Mouse (Mus musculus) neural tube, embryonic 13.5 days (tissue): ENCODE measurements around the gene Card14. TPM values are rescaled to one million over a fixed set of nuclear protein-coding genes. Genes with fewer than 3 reads are reported as not detected.
"Not testable (repeated sequence)": the region's sequence is repeated elsewhere in the genome, so short reads cannot be mapped to it uniquely, and the experiment has no call there.

Experiments
- ATAC-seq: fragments of 200-750 bp; cut with Nextera tagmentation; 2 replicates; pipeline ENCODE4 v1.8.0; 2017; ENCODE audit warnings: low read depth, mild to moderate bottlenecking, moderate TSS enrichment, moderate library complexity
- H3K27ac ChIP-seq: fragments of 300-500 bp; sonication (generic); replicated peaks from 2 replicates; pipeline ENCODE4 v1.5.1; 2015; ENCODE audit warnings: moderate library complexity, mild to moderate bottlenecking, inconsistent platforms
- H3K27me3 ChIP-seq: fragments of 300-500 bp; sonication (generic); 2 replicates; pipeline ENCODE4 v1.6.1; 2015; ENCODE audit warnings: mild to moderate bottlenecking, inconsistent platforms
- H3K36me3 ChIP-seq: fragments of 300-500 bp; sonication (generic); 2 replicates; pipeline ENCODE4 v1.6.1; 2015; ENCODE audit warnings: mild to moderate bottlenecking, inconsistent platforms
- H3K4me1 ChIP-seq: fragments of 300-500 bp; sonication (generic); replicated peaks from 2 replicates; pipeline ENCODE4 v1.6.1; 2015; ENCODE audit warnings: inconsistent platforms
- H3K4me2 ChIP-seq: fragments of 300-500 bp; sonication (generic); 2 replicates; pipeline ENCODE4 v1.6.1; 2015; ENCODE audit warnings: inconsistent platforms, mild to moderate bottlenecking, moderate library complexity
- H3K4me3 ChIP-seq: fragments of 300-500 bp; sonication (generic); 2 replicates; pipeline ENCODE4 v1.5.1; 2015; ENCODE audit warnings: mild to moderate bottlenecking, inconsistent platforms
- H3K9ac ChIP-seq: fragments of 300-500 bp; sonication (generic); 2 replicates; pipeline ENCODE4 v1.6.1; 2015; ENCODE audit warnings: moderate library complexity, mild to moderate bottlenecking, inconsistent platforms
- H3K9me3 ChIP-seq: fragments of 300-500 bp; sonication (generic); 2 replicates; pipeline ENCODE4 v1.6.1; 2016; ENCODE audit warnings: inconsistent platforms
- WGBS: fragments of 180-500 bp; shearing (Covaris S2); methylation state at CpG from one replicate; pipeline ENCODE4 v1.1.7; 2015; 5-methylcytosine and 5-hydroxymethylcytosine counted together
- polyA plus RNA-seq: library from polyadenylated mRNA; unstranded; fragments of >200 nt; fragmentation: Nextera tagmentation; extraction: Ambion mirVana; gene quantifications from 2 replicates; pipeline ENCODE4 v1.2.1, GENCODE M21; 2015

The Card14 gene
- polyA plus RNA-seq, 1 experiment from 2014 or later: 0.17 TPM

GRCm38 (mm10) chr11:119375425-119375824 is 67.9 kb downstream of the Card14 start:
- no peak for ATAC-seq
- Histone ChIP-seq H3K4me2 (no peak overlapping the region), H3K36me3 (peaks cover 14% of the 10 kb centered on the region), H3K9ac (no peak overlapping the region), H3K4me3 (no peak overlapping the region), H3K27me3 (no peaks in the 10 kb centered on the region), H3K9me3 (no peaks in the 10 kb centered on the region), H3K4me1 (no peaks in the 10 kb centered on the region), H3K27ac (no peak overlapping the region)
- 82% methylated on average over 6 of the region's 6 CpGs for WGBS

GRCm38 (mm10) chr11:119377326-119377725 is 69.8 kb downstream of the Card14 start:
- Histone ChIP-seq H3K27me3 (no peaks in the 10 kb centered on the region), H3K36me3 (peaks cover 16% of the 10 kb centered on the region), H3K4me1 (no peaks in the 10 kb centered on the region), H3K9me3 (no peaks in the 10 kb centered on the region), H3K4me3 (no peak overlapping the region), H3K27ac (no peak overlapping the region), H3K4me2 (no peak overlapping the region), H3K9ac (no peak overlapping the region)
- no peak for ATAC-seq
- WGBS: 94% methylated on average over 11 of the region's 11 CpGs

- no peak overlapping the region for H3K4me3 ChIP-seq
- no peaks in the 10 kb centered on the region for H3K9me3 ChIP-seq
- H3K27me3 ChIP-seq: no peaks in the 10 kb centered on the region
- H3K27ac ChIP-seq: no peak overlapping the region
- H3K4me1 ChIP-seq: no peaks in the 10 kb centered on the region
- no peak overlapping the region for H3K9ac ChIP-seq
- ATAC-seq: no peak
- 89% methylated on average over 1 of the region's 1 CpGs for WGBS
- H3K36me3 ChIP-seq: peaks cover 16% of the 10 kb centered on the region
- H3K4me2 ChIP-seq: no peak overlapping the region
These were observed 71.0 kb downstream of the Card14 start for GRCm38 (mm10) chr11:119378551-119378950.

GRCm38 (mm10) chr11:119381631-119382337 is 74.2 kb downstream of the Card14 start:
- Histone ChIP-seq H3K9ac (no peak overlapping the region), H3K27ac (no peak overlapping the region), H3K27me3 (no peaks in the 10 kb centered on the region), H3K9me3 (no peaks in the 10 kb centered on the region), H3K4me2 (no peak overlapping the region), H3K4me1 (no peaks in the 10 kb centered on the region), H3K36me3 (peaks cover 16% of the 10 kb centered on the region), H3K4me3 (no peak overlapping the region)
- ATAC-seq: no peak
- 89% methylated on average over 9 of the region's 9 CpGs for WGBS

- H3K9me3 ChIP-seq: no peaks in the 10 kb centered on the region
These were observed 74.8 kb downstream of the Card14 start for GRCm38 (mm10) chr11:119382338-119382850.

GRCm38 (mm10) chr11:119384904-119385303 is 77.3 kb downstream of the Card14 start:
- 79% methylated on average over 4 of the region's 4 CpGs for WGBS
- peaks cover 6% of the 10 kb centered on the region for H3K4me1 ChIP-seq
- H3K36me3 ChIP-seq: 0 out of 2 replicates have a peak, but pooled peaks cover 5% of the 10 kb centered on the region
- no peak overlapping the region for H3K27ac ChIP-seq
- H3K9me3 ChIP-seq: no peaks in the 10 kb centered on the region
- H3K9ac ChIP-seq: no peak overlapping the region
- H3K4me3 ChIP-seq: no peak overlapping the region
- ATAC-seq: no peak
- no peak overlapping the region for H3K4me2 ChIP-seq
- H3K27me3 ChIP-seq: peaks cover 26% of the 10 kb centered on the region

More at GRCm38 (mm10) chr11:119382338-119382850, 74.8 kb downstream of the Card14 start:
- no peak overlapping the region for H3K27ac ChIP-seq
- peaks cover 16% of the 10 kb centered on the region for H3K36me3 ChIP-seq
- no peak overlapping the region for H3K4me2 ChIP-seq
- H3K4me3 ChIP-seq: no peak overlapping the region
- H3K4me1 ChIP-seq: no peaks in the 10 kb centered on the region
- no peak overlapping the region for H3K9ac ChIP-seq
- WGBS: 79% methylated on average over 6 of the region's 6 CpGs
- ATAC-seq: no peak
- H3K27me3 ChIP-seq: 0 out of 2 replicates have a peak, but pooled peaks cover 1% of the 10 kb centered on the region

GRCm38 (mm10) chr11:119386306-119386705 is 78.7 kb downstream of the Card14 start:
- no peaks in the 10 kb centered on the region for H3K36me3 ChIP-seq
- H3K4me2 ChIP-seq: no peak overlapping the region
- H3K4me1 ChIP-seq: peaks cover 17% of the 10 kb centered on the region
- H3K27ac ChIP-seq: no peak overlapping the region
- H3K4me3 ChIP-seq: no peak overlapping the region
- ATAC-seq: no peak
- H3K27me3 ChIP-seq: peaks cover 40% of the 10 kb centered on the region
- no peaks in the 10 kb centered on the region for H3K9me3 ChIP-seq
- no peak overlapping the region for H3K9ac ChIP-seq
- WGBS: 96% methylated on average over 5 of the region's 5 CpGs

- peaks cover 17% of the 10 kb centered on the region for H3K4me1 ChIP-seq
- not testable (repeated sequence) for H3K36me3 ChIP-seq, H3K9ac ChIP-seq, H3K4me2 ChIP-seq, H3K27ac ChIP-seq, H3K9me3 ChIP-seq, H3K4me3 ChIP-seq, ATAC-seq
- H3K27me3 ChIP-seq: peaks cover 50% of the 10 kb centered on the region
- 36% methylated on average over 3 of the region's 3 CpGs for WGBS
These were observed 79.7 kb downstream of the Card14 start for GRCm38 (mm10) chr11:119387273-119387672.

GRCm38 (mm10) chr11:119389851-119390270 is 82.3 kb downstream of the Card14 start:
- Histone ChIP-seq H3K4me1 (peaks cover 28% of the 10 kb centered on the region), H3K36me3 (no peaks in the 10 kb centered on the region), H3K9me3 (no peaks in the 10 kb centered on the region), H3K4me3 (peak overlapping the region; percentile 46), H3K27me3 (peaks cover 76% of the 10 kb centered on the region), H3K9ac (peak overlapping the region; percentile 66), H3K27ac (no peak overlapping the region), H3K4me2 (peak overlapping the region; percentile 78)
- WGBS: under 1% methylated on average over 35 of the region's 35 CpGs
- ATAC-seq: peak; percentile 62; the same call in 1 of the 2 replicates

- peak overlapping the region; percentile 46 for H3K4me3 ChIP-seq
- H3K27ac ChIP-seq: no peak overlapping the region; the same call in 1 of the 2 replicates
- peak; percentile 54; the same call in 1 of the 2 replicates for ATAC-seq
- peaks cover 28% of the 10 kb centered on the region for H3K4me1 ChIP-seq
- H3K4me2 ChIP-seq: peak overlapping the region; percentile 78
- WGBS: 2% methylated on average over 53 of the region's 53 CpGs
- H3K9me3 ChIP-seq: no peaks in the 10 kb centered on the region
- H3K9ac ChIP-seq: peak overlapping the region; percentile 66
- no peaks in the 10 kb centered on the region for H3K36me3 ChIP-seq
- H3K27me3 ChIP-seq: peaks cover 83% of the 10 kb centered on the region
These were observed 83.0 kb downstream of the Card14 start for GRCm38 (mm10) chr11:119390271-119391231.

GRCm38 (mm10) chr11:119391386-119392000 is 83.9 kb downstream of the Card14 start:
- peak overlapping the region; percentile 78; the same call in 1 of the 2 replicates for H3K4me2 ChIP-seq
- H3K9ac ChIP-seq: no peak overlapping the region
- no peak overlapping the region for H3K4me3 ChIP-seq
- H3K4me1 ChIP-seq: peaks cover 28% of the 10 kb centered on the region
- H3K36me3 ChIP-seq: no peaks in the 10 kb centered on the region
- no peak for ATAC-seq
- peaks cover 92% of the 10 kb centered on the region for H3K27me3 ChIP-seq
- H3K9me3 ChIP-seq: no peaks in the 10 kb centered on the region
- WGBS: 33% methylated on average over 7 of the region's 7 CpGs
- H3K27ac ChIP-seq: no peak overlapping the region
